Mouse (Mus musculus): Measurements from ENCODE around the gene Tmem200a.

Tmem200a gene

DNA sequence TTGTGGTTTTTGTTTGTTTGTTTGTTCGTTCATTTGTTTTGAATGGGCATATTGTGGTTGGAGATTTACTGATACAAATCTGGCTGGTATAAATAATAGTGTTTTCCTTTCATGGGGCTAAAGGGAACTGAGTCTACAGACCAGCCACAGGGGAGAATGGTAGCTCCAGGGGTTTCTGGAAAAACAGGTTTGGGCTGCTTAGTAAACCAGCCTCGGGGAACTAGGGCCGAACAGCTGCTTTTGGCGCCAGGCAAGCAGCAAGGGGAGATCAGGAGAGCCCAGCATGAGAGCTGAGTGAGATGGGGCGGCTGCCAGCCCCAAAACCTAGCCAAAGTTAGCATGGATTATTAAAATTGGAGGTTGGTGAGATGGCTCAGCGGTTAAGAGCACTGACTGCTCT is 191.6 kb downstream of the Tmem200a start:
- DNase-seq (ENCODE audit: low read depth, low spot score), result peak; percentile 74

DNA sequence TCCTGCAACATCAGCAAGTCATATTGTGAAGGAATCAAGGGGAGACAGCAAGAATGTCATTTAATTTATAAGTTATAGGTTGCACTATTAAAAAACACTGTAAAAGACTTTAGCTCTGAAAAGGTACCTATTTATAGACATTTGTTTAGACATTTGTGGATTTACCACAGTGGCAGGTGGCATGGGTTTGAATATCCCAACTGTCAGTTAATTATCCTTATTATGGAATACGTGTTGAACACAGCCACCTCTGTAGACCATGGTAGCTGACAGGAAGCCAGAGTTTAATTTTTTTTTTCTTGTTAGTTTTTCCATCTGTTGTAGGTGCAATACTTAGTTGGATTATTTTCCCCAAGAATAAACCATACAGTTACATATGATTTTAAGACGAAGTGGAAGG is 194.3 kb downstream of the Tmem200a start:
- no peak for DNase-seq (ENCODE audit: low read depth, low spot score)

DNA sequence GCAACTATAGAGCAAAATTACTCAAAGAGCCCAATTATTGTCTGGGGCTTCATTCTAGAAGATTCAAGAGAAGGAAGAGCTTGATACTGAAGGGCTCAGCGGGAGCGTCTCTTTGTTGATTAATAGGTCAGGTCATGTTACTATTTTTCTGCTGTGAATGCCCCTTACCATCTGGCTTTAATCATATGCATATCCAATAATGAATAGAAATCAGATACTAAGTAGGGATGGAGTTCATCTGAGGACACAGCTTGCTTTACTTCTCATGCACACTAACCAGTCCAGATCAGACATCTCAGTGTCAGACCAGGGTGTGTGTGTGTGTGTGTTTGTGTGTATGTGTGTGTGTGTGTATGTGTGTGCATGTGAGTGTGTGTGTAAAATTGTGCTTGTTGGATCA is 201.1 kb downstream of the Tmem200a start:
- no peak for DNase-seq (ENCODE audit: low read depth, low spot score)

DNA sequence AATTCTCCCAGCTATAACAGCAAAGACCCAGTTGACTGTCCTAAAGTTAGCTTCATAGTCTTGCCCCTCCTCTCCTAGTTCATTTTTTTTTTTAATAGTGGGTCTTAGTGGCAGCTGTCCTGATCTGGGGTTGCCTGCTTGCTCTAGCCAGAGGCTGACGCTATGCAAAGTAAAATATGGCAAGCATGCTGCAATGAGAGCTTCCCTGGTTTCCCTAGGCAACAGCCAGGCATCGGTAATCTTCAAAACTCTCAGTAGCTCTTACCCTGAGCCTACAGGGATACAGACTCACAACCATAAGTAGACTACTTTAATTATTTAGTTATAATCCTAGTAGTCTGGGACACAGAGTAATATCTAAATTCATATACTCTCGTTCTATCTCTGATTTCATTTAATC is 202.0 kb downstream of the Tmem200a start:
- DNase-seq (ENCODE audit: low read depth, low spot score), result no peak

DNA sequence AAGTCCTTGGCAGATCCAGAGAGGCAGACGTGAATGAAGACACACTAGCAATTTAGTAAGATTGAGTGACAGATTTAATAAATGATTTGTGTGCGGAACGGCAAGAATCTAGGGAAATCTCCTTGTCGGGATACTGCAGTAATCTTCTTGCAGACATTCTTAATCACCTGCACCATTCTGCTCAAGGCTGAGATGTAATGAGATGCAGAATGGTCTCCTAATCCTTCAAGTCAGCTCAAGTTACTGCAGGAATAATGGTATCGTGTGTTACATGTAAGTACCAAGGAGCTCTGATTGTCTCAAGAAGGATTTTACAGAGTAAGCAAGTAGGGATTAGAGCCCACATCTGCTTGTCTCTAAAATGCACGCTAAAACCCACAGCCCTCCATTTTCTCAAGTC is 210.1 kb downstream of the Tmem200a start:
- no peak for DNase-seq (ENCODE audit: low read depth, low spot score)

Measured in R1 (cell line).